In genomic region chr4:134316390-134316789, GRCm38 (mm10) we compare ENCODE assay signal across 12 mouse cellular contexts. TPM values are rescaled to one million over a fixed set of nuclear protein-coding genes. Genes with fewer than 3 reads are reported as not detected.
DNase-seq lines count a peak whose midpoint lies in the region; ATAC-seq lines count a peak whose summit lies in the region.
"Had no signal": no experiment of that assay in that cellular context is flagged by ENCODE, and none has a peak within 500 bp of the region (broad histone marks: within the 10 kb centered on the region; RNA-seq: fewer than 3 reads in every experiment).

No protein-coding gene starts in this region.

- H3K4me1 ChIP-seq in limb, embryonic 12.5 days (replicated peaks) = peaks cover 14% of the 10 kb centered on the region
- H3K4me1 ChIP-seq in limb, embryonic 10.5 days = peaks cover 23% of the 10 kb centered on the region
- H3K4me1 ChIP-seq in embryonic facial prominence, embryonic 10.5 days = peaks cover 16% of the 10 kb centered on the region
- H3K4me1 ChIP-seq in intestine, embryonic 15.5 days (replicated peaks) = no peaks in the 10 kb centered on the region
- no peaks in the 10 kb centered on the region for H3K4me1 ChIP-seq in stomach, embryonic 14.5 days (ENCODE audit: control insufficient read depth, insufficient read depth, low read length)
- H3K4me1 ChIP-seq in hindbrain, embryonic 16.5 days (ENCODE audit: control insufficient read depth, insufficient read depth, low read depth, low read length) = no peaks in the 10 kb centered on the region

- no peaks in the 10 kb centered on the region for H3K27me3 ChIP-seq in limb, embryonic 12.5 days
- peaks cover 6% of the 10 kb centered on the region; the same call in 1 of the 2 replicates for H3K27me3 ChIP-seq in limb, embryonic 10.5 days (ENCODE audit: low read depth, poor library complexity, severe bottlenecking)
- no peaks in the 10 kb centered on the region for H3K27me3 ChIP-seq in embryonic facial prominence, embryonic 10.5 days (replicated peaks; ENCODE audit: low read depth, poor library complexity, severe bottlenecking)
- no peaks in the 10 kb centered on the region for H3K27me3 ChIP-seq in intestine, embryonic 15.5 days (replicated peaks)
- H3K27me3 ChIP-seq in stomach, embryonic 14.5 days (ENCODE audit: control insufficient read depth, insufficient read depth, low read length) = no peaks in the 10 kb centered on the region
- no peaks in the 10 kb centered on the region for H3K27me3 ChIP-seq in hindbrain, embryonic 16.5 days (replicated peaks; ENCODE audit: control insufficient read depth, insufficient read depth, low read length)

- WGBS in limb, embryonic 12.5 days = 48% methylated on average over 16 of the region's 16 CpGs
- 55% methylated on average over 16 of the region's 16 CpGs for WGBS in limb, embryonic 10.5 days
- 53% methylated on average over 16 of the region's 16 CpGs for WGBS in embryonic facial prominence, embryonic 10.5 days
- 54% methylated on average over 16 of the region's 16 CpGs for WGBS in intestine, embryonic 15.5 days
- 54% methylated on average over 16 of the region's 16 CpGs for WGBS in stomach, embryonic 14.5 days
- WGBS in hindbrain, embryonic 16.5 days = 52% methylated on average over 16 of the region's 16 CpGs

- no peak for DNase-seq in limb, embryonic 10.5 days (ENCODE audit: low spot score)
- peak; percentile 33 for DNase-seq in embryonic facial prominence, embryonic 10.5 days (ENCODE audit: low spot score)
- no peak for DNase-seq in natural killer cell, adult 2 months (ENCODE audit: low spot score in 2 of 2)
- DNase-seq in urinary bladder, adult 18-20 months (ENCODE audit: low spot score in 2 of 2) = no peak
- DNase-seq: adrenal gland, postnatal 25 days had no signal

- peaks cover under 1% of the 10 kb centered on the region; the same call in 1 of the 2 replicates for H3K9me3 ChIP-seq in limb, embryonic 12.5 days
- H3K9me3 ChIP-seq in limb, embryonic 10.5 days (replicated peaks) = no peaks in the 10 kb centered on the region; the same call in 1 of the 2 replicates
- H3K9me3 ChIP-seq in embryonic facial prominence, embryonic 10.5 days = 0 out of 2 replicates have a peak, but pooled peaks cover 2% of the 10 kb centered on the region
- no peaks in the 10 kb centered on the region for H3K9me3 ChIP-seq in intestine, embryonic 15.5 days
- H3K9me3 ChIP-seq in stomach, embryonic 14.5 days (ENCODE audit: control insufficient read depth, low read depth, low read length) = peaks cover 4% of the 10 kb centered on the region; the same call in 1 of the 2 replicates
- peaks cover 2% of the 10 kb centered on the region; the same call in 1 of the 2 replicates for H3K9me3 ChIP-seq in hindbrain, embryonic 16.5 days (ENCODE audit: control insufficient read depth, low read length)

- no peak overlapping the region for H3K9ac ChIP-seq in limb, embryonic 12.5 days (replicated peaks)
- no peak overlapping the region for H3K9ac ChIP-seq in intestine, embryonic 15.5 days
- no peak overlapping the region for H3K9ac ChIP-seq in stomach, embryonic 14.5 days (replicated peaks; ENCODE audit: low read depth, low read length)
- no peak overlapping the region for H3K9ac ChIP-seq in hindbrain, embryonic 16.5 days (ENCODE audit: low read depth, low read length)

- no peak overlapping the region for H3K27ac ChIP-seq in limb, embryonic 12.5 days
- H3K27ac ChIP-seq in limb, embryonic 10.5 days = no peak overlapping the region
- H3K27ac ChIP-seq in embryonic facial prominence, embryonic 10.5 days (replicated peaks) = no peak overlapping the region
- no peak overlapping the region for H3K27ac ChIP-seq in intestine, embryonic 15.5 days
- no peak overlapping the region for H3K27ac ChIP-seq in stomach, embryonic 14.5 days (ENCODE audit: low read length)
- H3K27ac ChIP-seq in hindbrain, embryonic 16.5 days (ENCODE audit: low read depth, low read length) = no peak overlapping the region
- H3K27ac ChIP-seq: layer of hippocampus, adult 2 months had no signal

- peak; percentile 32 for ATAC-seq in limb, embryonic 12.5 days (ENCODE audit: insufficient number of reproducible peaks, insufficient read depth, low FRiP score, low TSS enrichment, low read depth)
- ATAC-seq in intestine, embryonic 15.5 days = peak; percentile 69
- 0 out of 2 replicates have a peak, but pooled peaks have one; percentile 37 for ATAC-seq in stomach, embryonic 14.5 days (ENCODE audit: insufficient number of reproducible peaks, insufficient read depth, low FRiP score, low read depth)
- no peak for ATAC-seq in hindbrain, embryonic 16.5 days
- ATAC-seq: forebrain, embryonic 16.5 days had no signal

- no peak overlapping the region for H3K4me2 ChIP-seq in limb, embryonic 12.5 days
- H3K4me2 ChIP-seq in intestine, embryonic 15.5 days (replicated peaks) = no peak overlapping the region
- no peak overlapping the region for H3K4me2 ChIP-seq in stomach, embryonic 14.5 days (replicated peaks; ENCODE audit: low read depth, low read length)
- H3K4me2 ChIP-seq in hindbrain, embryonic 16.5 days (ENCODE audit: low read length) = no peak overlapping the region

- H3K4me3 ChIP-seq in limb, embryonic 12.5 days (replicated peaks) = no peak overlapping the region
- H3K4me3 ChIP-seq in limb, embryonic 10.5 days = no peak overlapping the region
- H3K4me3 ChIP-seq in embryonic facial prominence, embryonic 10.5 days = no peak overlapping the region
- H3K4me3 ChIP-seq in intestine, embryonic 15.5 days (replicated peaks) = no peak overlapping the region
- H3K4me3 ChIP-seq in stomach, embryonic 14.5 days (ENCODE audit: low read depth, low read length) = no peak overlapping the region
- no peak overlapping the region for H3K4me3 ChIP-seq in hindbrain, embryonic 16.5 days (ENCODE audit: low read length)
- H3K4me3 ChIP-seq: layer of hippocampus, adult 2 months had no signal

- no peaks in the 10 kb centered on the region for H3K36me3 ChIP-seq in limb, embryonic 12.5 days
- no peaks in the 10 kb centered on the region for H3K36me3 ChIP-seq in limb, embryonic 10.5 days
- H3K36me3 ChIP-seq in embryonic facial prominence, embryonic 10.5 days (replicated peaks) = no peaks in the 10 kb centered on the region
- H3K36me3 ChIP-seq in intestine, embryonic 15.5 days = no peaks in the 10 kb centered on the region
- H3K36me3 ChIP-seq in stomach, embryonic 14.5 days (ENCODE audit: control insufficient read depth, insufficient read depth, low read length) = no peaks in the 10 kb centered on the region
- H3K36me3 ChIP-seq in hindbrain, embryonic 16.5 days (ENCODE audit: control insufficient read depth, insufficient read depth, low read length) = no peaks in the 10 kb centered on the region

RNA-seq across cellular contexts. Expression of gene Trim63, which starts 1.5 kb away (rescaled TPM):
- 3.3 and 3.6 TPM in 2 replicates for polyA plus RNA-seq in limb, embryonic 12.5 days (2016; fragmentation: Nextera tagmentation; extraction: Ambion mirVana)
- 0.30 and 0.95 TPM in 2 replicates for polyA plus RNA-seq in limb, embryonic 10.5 days (2016; fragmentation: Nextera tagmentation; extraction: Ambion mirVana)
- 0.31 and 0.34 TPM in 2 replicates for polyA plus RNA-seq in embryonic facial prominence, embryonic 10.5 days (2016; fragmentation: Nextera tagmentation; extraction: Ambion mirVana)
- 0.68 and 1.0 TPM in 2 replicates for polyA plus RNA-seq in intestine, embryonic 15.5 days (2015; fragmentation: Nextera tagmentation; extraction: Ambion mirVana)
- polyA plus RNA-seq in stomach, embryonic 14.5 days (2014; fragmentation: Nextera tagmentation; extraction: Ambion mirVana) = not detected in 2 replicates
- polyA plus RNA-seq in hindbrain, embryonic 16.5 days (2015; fragmentation: Nextera tagmentation; extraction: Ambion mirVana) = 0.76 and 1.2 TPM in 2 replicates

RNA-seq across cellular contexts. Expression of gene Slc30a2, which starts 26.6 kb away (rescaled TPM):
- polyA plus RNA-seq in limb, embryonic 12.5 days (2016; fragmentation: Nextera tagmentation; extraction: Ambion mirVana) = 0.06 and 0.15 TPM in 2 replicates
- polyA plus RNA-seq in limb, embryonic 10.5 days (2016; fragmentation: Nextera tagmentation; extraction: Ambion mirVana) = not detected in 2 replicates
- polyA plus RNA-seq in embryonic facial prominence, embryonic 10.5 days (2016; fragmentation: Nextera tagmentation; extraction: Ambion mirVana) = 0.07 TPM in 1 of 2 replicates, not detected in the other
- 4.4 and 4.5 TPM in 2 replicates for polyA plus RNA-seq in intestine, embryonic 15.5 days (2015; fragmentation: Nextera tagmentation; extraction: Ambion mirVana)
- not detected in 2 replicates for polyA plus RNA-seq in stomach, embryonic 14.5 days (2014; fragmentation: Nextera tagmentation; extraction: Ambion mirVana)
- 0.17 and 0.25 TPM in 2 replicates for polyA plus RNA-seq in hindbrain, embryonic 16.5 days (2015; fragmentation: Nextera tagmentation; extraction: Ambion mirVana)
- polyA plus RNA-seq: neural tube, embryonic 11.5 days had no signal

RNA-seq across cellular contexts. Expression of gene Pdik1l, which starts 28.7 kb away (rescaled TPM):
- 23.9 and 24.6 TPM in 2 replicates for polyA plus RNA-seq in limb, embryonic 12.5 days (2016; fragmentation: Nextera tagmentation; extraction: Ambion mirVana)
- 13.9 and 19.6 TPM in 2 replicates for polyA plus RNA-seq in limb, embryonic 10.5 days (2016; fragmentation: Nextera tagmentation; extraction: Ambion mirVana)
- polyA plus RNA-seq in embryonic facial prominence, embryonic 10.5 days (2016; fragmentation: Nextera tagmentation; extraction: Ambion mirVana) = 19.2 and 24.3 TPM in 2 replicates
- 15.7 and 17.9 TPM in 2 replicates for polyA plus RNA-seq in intestine, embryonic 15.5 days (2015; fragmentation: Nextera tagmentation; extraction: Ambion mirVana)
- polyA plus RNA-seq in stomach, embryonic 14.5 days (2014; fragmentation: Nextera tagmentation; extraction: Ambion mirVana) = 19.0 and 19.6 TPM in 2 replicates
- 32.5 and 36.1 TPM in 2 replicates for polyA plus RNA-seq in hindbrain, embryonic 16.5 days (2015; fragmentation: Nextera tagmentation; extraction: Ambion mirVana)
